Mouse (Mus musculus): ENCODE measurements around the gene Cadps. TPM values are rescaled to one million over a fixed set of nuclear protein-coding genes. Genes with fewer than 3 reads are reported as not detected.
A peak's percentile ranks its signal among the peaks of the same experiment; 100 is the strongest.

Cadps gene
- polyA plus RNA-seq, 1 experiment from 2014 or later = 42.7 TPM

DNA sequence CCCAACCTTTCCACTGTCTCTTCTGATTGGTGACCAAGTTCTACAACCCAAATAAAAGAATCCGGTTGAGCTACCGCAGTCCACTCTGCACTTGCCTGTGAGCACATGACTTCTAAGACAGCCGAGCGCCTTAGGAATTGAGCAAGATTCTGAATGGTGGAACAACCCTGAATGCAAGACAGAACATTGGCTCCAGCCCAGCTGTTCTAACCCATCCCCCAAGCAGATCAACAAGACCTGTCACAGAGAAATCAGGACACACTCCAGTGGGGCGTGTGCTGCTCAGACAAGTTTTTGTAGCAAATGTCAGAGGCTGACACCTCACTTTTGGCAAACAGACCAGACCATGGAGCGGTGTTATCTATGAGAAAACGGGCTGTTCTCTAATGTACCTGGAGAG is 431.7 kb downstream of the Cadps start:
- no peaks in the 10 kb centered on the region for H3K36me3 ChIP-seq (ENCODE audit: control insufficient read depth, insufficient read depth, low read length)
- no peak overlapping the region for H3K4me2 ChIP-seq (ENCODE audit: low read length)
- H3K9me3 ChIP-seq (replicated peaks; ENCODE audit: control insufficient read depth, low read length, poor library complexity, severe bottlenecking) = no peaks in the 10 kb centered on the region
- WGBS = 36% methylated on average over 7 of the region's 7 CpGs
- H3K27ac ChIP-seq (ENCODE audit: low read length) = no peak overlapping the region
- peaks cover 49% of the 10 kb centered on the region for H3K27me3 ChIP-seq (ENCODE audit: control insufficient read depth, insufficient read depth, low read depth, low read length)
- H3K4me3 ChIP-seq (ENCODE audit: low read depth, low read length) = no peak overlapping the region
- H3K9ac ChIP-seq (ENCODE audit: low read depth, low read length) = no peak overlapping the region
- H3K4me1 ChIP-seq (ENCODE audit: control insufficient read depth, insufficient read depth, low read length) = peaks cover 12% of the 10 kb centered on the region
- no peak for ATAC-seq

DNA sequence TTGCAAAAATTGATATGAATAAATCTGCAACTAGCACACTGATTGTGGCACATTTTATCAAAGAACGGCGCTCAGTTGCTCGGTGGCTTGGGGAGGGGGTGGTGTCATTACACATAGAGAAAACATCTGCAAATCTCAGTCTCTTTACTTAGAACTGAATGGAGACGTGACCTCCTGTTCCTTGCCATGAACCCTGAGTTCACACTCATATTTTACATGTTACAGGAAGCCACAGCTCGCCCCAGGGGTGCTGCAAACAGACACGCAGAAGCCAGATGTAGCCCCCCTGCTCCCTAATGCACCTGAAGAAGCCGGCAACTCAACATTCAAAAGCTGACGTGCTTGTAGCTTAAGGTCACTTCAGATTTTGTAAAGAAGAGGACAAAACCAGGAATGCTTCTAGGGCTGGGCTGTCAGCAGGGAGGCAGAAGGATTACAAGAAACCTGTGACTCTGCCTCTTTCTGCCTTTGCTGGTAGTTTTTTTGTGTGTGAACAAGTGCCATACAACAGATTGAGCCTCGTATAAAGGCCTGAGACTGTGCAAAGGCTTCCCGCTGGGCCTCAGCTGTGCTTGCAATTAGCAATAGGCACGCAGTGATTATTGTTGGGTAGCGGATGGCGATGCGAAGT is 434.0 kb downstream of the Cadps start:
- Histone ChIP-seq H3K4me3 (ENCODE audit: low read depth, low read length) (no peak overlapping the region), H3K9ac (ENCODE audit: low read depth, low read length) (no peak overlapping the region), H3K36me3 (ENCODE audit: control insufficient read depth, insufficient read depth, low read length) (no peaks in the 10 kb centered on the region), H3K4me2 (ENCODE audit: low read length) (no peak overlapping the region), H3K4me1 (ENCODE audit: control insufficient read depth, insufficient read depth, low read length) (peaks cover 12% of the 10 kb centered on the region), H3K9me3 (replicated peaks; ENCODE audit: control insufficient read depth, low read length, poor library complexity, severe bottlenecking) (no peaks in the 10 kb centered on the region), H3K27ac (ENCODE audit: low read length) (no peak overlapping the region), H3K27me3 (ENCODE audit: control insufficient read depth, insufficient read depth, low read depth, low read length) (peaks cover 52% of the 10 kb centered on the region)
- peak; percentile 44; the same call in 1 of the 2 replicates for ATAC-seq
- 13% methylated on average over 14 of the region's 14 CpGs for WGBS

DNA sequence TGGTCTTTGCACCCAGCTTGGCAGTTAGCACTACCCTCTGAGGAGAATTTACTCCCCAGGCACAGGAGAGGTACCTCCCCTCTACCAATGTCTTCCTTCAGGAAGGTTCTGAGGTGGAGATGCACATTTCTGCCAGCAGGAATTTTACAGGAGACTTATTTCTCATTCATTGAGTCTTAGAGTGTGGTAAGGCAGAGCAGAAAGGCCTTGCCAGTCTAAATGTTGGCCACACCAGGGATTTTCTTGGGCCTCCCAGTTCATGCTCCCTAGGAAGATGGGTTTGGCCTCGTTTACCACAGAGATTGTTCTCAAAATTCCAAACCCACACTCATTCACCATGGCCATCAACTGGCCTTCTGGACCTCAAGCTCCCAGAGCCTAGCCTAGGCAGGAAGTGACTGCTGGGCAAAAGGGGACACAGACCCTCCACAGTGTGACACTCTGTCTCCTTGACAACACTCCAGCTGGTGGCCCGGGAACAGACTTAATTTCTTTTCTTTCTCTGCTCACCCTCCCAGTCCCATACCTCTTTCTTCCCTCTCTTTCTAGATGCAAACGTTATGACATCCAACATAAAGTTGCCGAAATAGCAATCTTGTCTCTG is 434.6 kb downstream of the Cadps start:
- no peak overlapping the region for H3K4me2 ChIP-seq (ENCODE audit: low read length)
- H3K36me3 ChIP-seq (ENCODE audit: control insufficient read depth, insufficient read depth, low read length) = no peaks in the 10 kb centered on the region
- peaks cover 57% of the 10 kb centered on the region for H3K27me3 ChIP-seq (ENCODE audit: control insufficient read depth, insufficient read depth, low read depth, low read length)
- peaks cover 9% of the 10 kb centered on the region for H3K4me1 ChIP-seq (ENCODE audit: control insufficient read depth, insufficient read depth, low read length)
- no peak overlapping the region for H3K27ac ChIP-seq (ENCODE audit: low read length)
- H3K4me3 ChIP-seq (ENCODE audit: low read depth, low read length) = no peak overlapping the region
- H3K9ac ChIP-seq (ENCODE audit: low read depth, low read length) = no peak overlapping the region
- ATAC-seq = peak; percentile 44; the same call in 1 of the 2 replicates
- H3K9me3 ChIP-seq (replicated peaks; ENCODE audit: control insufficient read depth, low read length, poor library complexity, severe bottlenecking) = no peaks in the 10 kb centered on the region
- WGBS = 17% methylated on average over 4 of the region's 4 CpGs

DNA sequence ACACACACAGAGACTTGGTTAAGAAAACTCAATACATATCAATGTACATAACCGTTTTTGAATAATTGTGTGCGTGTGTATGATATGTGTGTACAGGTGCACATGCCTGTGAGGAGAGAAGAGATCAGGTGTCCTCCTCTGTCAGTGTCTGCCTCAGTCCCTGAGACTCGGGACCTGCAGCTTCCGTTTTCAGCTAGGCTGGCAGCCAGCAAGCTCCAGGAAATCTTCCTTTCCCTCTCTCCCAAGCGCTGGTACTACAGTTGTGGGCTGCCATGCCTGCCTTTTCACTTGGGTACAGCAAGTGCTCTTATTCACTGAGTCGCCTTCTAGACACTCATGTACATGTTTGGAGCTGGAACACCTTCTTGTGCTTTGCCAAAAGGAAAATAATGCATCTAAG is 435.7 kb downstream of the Cadps start:
- H3K27ac ChIP-seq (ENCODE audit: low read length) = no peak overlapping the region
- no peaks in the 10 kb centered on the region for H3K9me3 ChIP-seq (replicated peaks; ENCODE audit: control insufficient read depth, low read length, poor library complexity, severe bottlenecking)
- H3K4me1 ChIP-seq (ENCODE audit: control insufficient read depth, insufficient read depth, low read length) = peaks cover 9% of the 10 kb centered on the region
- WGBS = 57% methylated on average over 6 of the region's 6 CpGs
- H3K4me2 ChIP-seq (ENCODE audit: low read length) = no peak overlapping the region
- peaks cover 65% of the 10 kb centered on the region for H3K27me3 ChIP-seq (ENCODE audit: control insufficient read depth, insufficient read depth, low read depth, low read length)
- ATAC-seq = no peak
- no peak overlapping the region for H3K4me3 ChIP-seq (ENCODE audit: low read depth, low read length)
- H3K36me3 ChIP-seq (ENCODE audit: control insufficient read depth, insufficient read depth, low read length) = no peaks in the 10 kb centered on the region
- no peak overlapping the region for H3K9ac ChIP-seq (ENCODE audit: low read depth, low read length)

DNA sequence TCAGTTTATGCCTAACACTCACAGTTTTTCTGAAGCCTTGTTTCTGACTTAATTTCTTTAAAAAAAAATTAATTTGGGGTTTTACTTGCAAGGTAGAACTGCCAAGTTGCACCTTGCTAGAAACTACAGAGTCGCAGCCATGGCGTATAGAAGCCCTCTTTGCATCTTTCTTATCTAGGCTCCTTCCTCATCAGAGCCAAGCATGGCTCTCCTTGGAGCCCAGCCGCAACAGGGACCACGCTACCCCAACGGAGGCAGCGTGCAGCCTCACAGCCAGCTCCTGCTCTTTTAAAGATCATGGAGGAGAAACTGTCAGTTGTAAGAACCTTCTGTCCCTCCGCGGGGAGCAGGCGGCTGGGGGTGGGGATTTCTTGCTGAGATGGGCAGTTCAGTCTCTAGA is 445.0 kb downstream of the Cadps start:
- no peak overlapping the region for H3K27ac ChIP-seq (ENCODE audit: low read length)
- H3K4me3 ChIP-seq (ENCODE audit: low read depth, low read length) = no peak overlapping the region
- H3K36me3 ChIP-seq (ENCODE audit: control insufficient read depth, insufficient read depth, low read length) = no peaks in the 10 kb centered on the region
- 26% methylated on average over 9 of the region's 9 CpGs for WGBS
- 0 out of 2 replicates have a peak, but pooled peaks cover 3% of the 10 kb centered on the region for H3K4me1 ChIP-seq (ENCODE audit: control insufficient read depth, insufficient read depth, low read length)
- no peak overlapping the region for H3K4me2 ChIP-seq (ENCODE audit: low read length)
- H3K27me3 ChIP-seq (ENCODE audit: control insufficient read depth, insufficient read depth, low read depth, low read length) = peaks cover 34% of the 10 kb centered on the region
- no peak overlapping the region for H3K9ac ChIP-seq (ENCODE audit: low read depth, low read length)
- no peak for ATAC-seq
- H3K9me3 ChIP-seq (replicated peaks; ENCODE audit: control insufficient read depth, low read length, poor library complexity, severe bottlenecking) = no peaks in the 10 kb centered on the region

DNA sequence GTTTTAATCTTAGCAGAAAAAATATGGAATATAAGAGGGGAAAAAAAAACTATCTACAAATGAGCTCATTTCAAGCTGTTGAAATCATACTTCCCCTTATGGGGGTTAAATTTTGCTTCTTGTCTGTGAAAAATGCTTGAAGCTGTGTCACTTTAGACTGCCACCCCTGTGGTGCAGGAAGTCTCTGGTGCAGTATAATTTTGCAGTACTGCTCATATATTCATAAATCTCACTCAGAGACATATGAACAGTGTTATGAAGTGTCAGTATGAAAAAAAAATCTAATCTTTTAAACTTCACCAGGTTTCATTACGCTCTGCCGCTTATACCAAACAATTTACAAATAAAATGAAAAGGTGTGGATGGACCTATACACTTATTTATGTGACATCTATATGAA is 445.6 kb downstream of the Cadps start:
- H3K27ac ChIP-seq (ENCODE audit: low read length) = no peak overlapping the region
- peaks cover 31% of the 10 kb centered on the region for H3K27me3 ChIP-seq (ENCODE audit: control insufficient read depth, insufficient read depth, low read depth, low read length)
- no peak overlapping the region for H3K4me3 ChIP-seq (ENCODE audit: low read depth, low read length)
- 0 out of 2 replicates have a peak, but pooled peaks cover 3% of the 10 kb centered on the region for H3K4me1 ChIP-seq (ENCODE audit: control insufficient read depth, insufficient read depth, low read length)
- WGBS = 92% methylated on average over 2 of the region's 2 CpGs
- no peaks in the 10 kb centered on the region for H3K36me3 ChIP-seq (ENCODE audit: control insufficient read depth, insufficient read depth, low read length)
- H3K4me2 ChIP-seq (ENCODE audit: low read length) = no peak overlapping the region
- no peaks in the 10 kb centered on the region for H3K9me3 ChIP-seq (replicated peaks; ENCODE audit: control insufficient read depth, low read length, poor library complexity, severe bottlenecking)
- H3K9ac ChIP-seq (ENCODE audit: low read depth, low read length) = no peak overlapping the region
- no peak for ATAC-seq

DNA sequence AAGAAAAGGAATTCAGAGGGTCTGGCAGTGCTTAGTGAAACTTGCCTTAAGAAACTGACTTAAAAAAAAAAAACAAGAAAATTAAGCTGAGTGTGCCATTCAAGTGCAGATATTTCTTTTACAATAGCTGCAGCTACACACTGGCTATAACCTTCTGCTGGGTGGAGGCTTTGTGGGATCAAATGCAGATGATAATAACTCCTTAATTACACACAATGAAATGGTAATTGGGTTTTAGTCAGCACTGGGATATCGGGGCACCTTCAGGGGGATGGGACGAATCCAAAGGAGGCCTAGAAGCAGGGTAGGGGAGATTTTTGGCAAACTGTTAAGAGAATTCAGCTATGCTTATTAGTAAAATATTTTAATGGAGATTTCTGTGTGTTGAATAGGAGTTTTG is 447.4 kb downstream of the Cadps start:
- Histone ChIP-seq H3K27me3 (ENCODE audit: control insufficient read depth, insufficient read depth, low read depth, low read length) (peaks cover 18% of the 10 kb centered on the region), H3K36me3 (ENCODE audit: control insufficient read depth, insufficient read depth, low read length) (no peaks in the 10 kb centered on the region), H3K4me2 (ENCODE audit: low read length) (no peak overlapping the region), H3K4me3 (ENCODE audit: low read depth, low read length) (no peak overlapping the region), H3K4me1 (ENCODE audit: control insufficient read depth, insufficient read depth, low read length) (0 out of 2 replicates have a peak, but pooled peaks cover 3% of the 10 kb centered on the region), H3K27ac (ENCODE audit: low read length) (no peak overlapping the region), H3K9ac (ENCODE audit: low read depth, low read length) (no peak overlapping the region), H3K9me3 (replicated peaks; ENCODE audit: control insufficient read depth, low read length, poor library complexity, severe bottlenecking) (no peaks in the 10 kb centered on the region)
- WGBS = 37% methylated on average over 2 of the region's 2 CpGs
- ATAC-seq = no peak

DNA sequence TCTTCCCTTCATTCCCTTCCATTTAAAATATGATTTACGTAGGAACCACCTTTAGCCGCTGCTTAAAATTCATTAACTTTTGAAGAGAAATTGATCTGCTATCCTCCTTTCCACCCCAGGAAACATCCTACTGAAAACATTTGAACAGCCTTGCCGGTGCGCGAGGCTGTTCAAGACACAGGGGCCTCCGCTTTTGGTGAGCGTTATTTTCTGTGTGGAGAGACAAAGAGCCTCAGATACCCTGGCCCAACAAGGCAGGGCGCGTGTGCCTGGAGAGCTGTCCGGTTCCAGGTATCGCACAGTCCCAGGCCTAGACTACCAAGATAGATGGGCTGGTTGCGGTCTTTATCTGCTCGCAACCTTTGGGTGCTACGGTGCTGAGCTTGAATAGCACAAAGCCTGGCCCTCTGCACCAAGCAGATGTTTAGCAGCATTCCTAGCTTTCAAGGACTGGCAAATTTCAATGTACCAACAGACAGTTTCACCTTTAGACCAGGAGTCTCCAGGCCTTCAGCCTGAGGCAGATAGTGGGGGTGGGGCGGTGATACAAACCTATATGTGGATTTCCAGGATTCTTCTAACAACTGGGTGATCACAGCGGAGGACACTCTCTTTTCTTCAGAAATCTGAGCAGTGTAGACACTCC is 472.5 kb downstream of the Cadps start:
- no peak overlapping the region for H3K4me3 ChIP-seq (ENCODE audit: low read depth, low read length)
- H3K9ac ChIP-seq (ENCODE audit: low read depth, low read length) = no peak overlapping the region
- 0 out of 2 replicates have a peak, but pooled peaks have one; percentile 20 for ATAC-seq
- H3K9me3 ChIP-seq (replicated peaks; ENCODE audit: control insufficient read depth, low read length, poor library complexity, severe bottlenecking) = no peaks in the 10 kb centered on the region
- no peaks in the 10 kb centered on the region for H3K4me1 ChIP-seq (ENCODE audit: control insufficient read depth, insufficient read depth, low read length)
- H3K27ac ChIP-seq (ENCODE audit: low read length) = no peak overlapping the region
- H3K36me3 ChIP-seq (ENCODE audit: control insufficient read depth, insufficient read depth, low read length) = no peaks in the 10 kb centered on the region
- no peak overlapping the region for H3K4me2 ChIP-seq (ENCODE audit: low read length)
- peaks cover 65% of the 10 kb centered on the region for H3K27me3 ChIP-seq (ENCODE audit: control insufficient read depth, insufficient read depth, low read depth, low read length)
- 8% methylated on average over 16 of the region's 16 CpGs for WGBS

Data from midbrain, embryonic 16.5 days (tissue).